Mouse (Mus musculus) spleen, adult 12 weeks (tissue): ENCODE data around the gene Wdr93.
"Not testable (repeated sequence)": the region's sequence is repeated elsewhere in the genome, so short reads cannot be mapped to it uniquely, and the experiment has no call there.

Experiments
- DNase-seq: peaks from one replicate; pipeline ENCODE4 v3.0.0; 2022; ENCODE audit warnings: low spot score

Wdr93 gene

DNA sequence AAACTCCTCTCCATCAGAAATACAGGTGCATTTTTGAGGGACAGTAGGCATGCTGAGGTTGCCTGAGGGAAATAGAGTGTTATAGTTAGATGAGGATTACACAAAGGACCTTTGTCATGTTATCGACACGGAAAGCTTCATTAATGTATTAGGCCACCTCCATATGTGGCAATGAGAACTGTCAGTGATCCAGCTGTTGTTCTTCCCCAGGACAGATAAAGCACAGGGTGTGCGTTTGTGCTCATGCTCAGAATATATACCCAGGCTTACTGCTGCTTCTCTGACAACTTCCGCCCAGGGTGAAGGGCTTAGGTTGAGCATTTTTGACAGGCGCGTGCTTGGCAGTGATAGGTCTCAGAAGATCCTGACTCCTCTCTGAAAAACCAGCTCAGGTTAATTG, 6.5 kb downstream of the Wdr93 start:
- DNase-seq, result no peak

DNA sequence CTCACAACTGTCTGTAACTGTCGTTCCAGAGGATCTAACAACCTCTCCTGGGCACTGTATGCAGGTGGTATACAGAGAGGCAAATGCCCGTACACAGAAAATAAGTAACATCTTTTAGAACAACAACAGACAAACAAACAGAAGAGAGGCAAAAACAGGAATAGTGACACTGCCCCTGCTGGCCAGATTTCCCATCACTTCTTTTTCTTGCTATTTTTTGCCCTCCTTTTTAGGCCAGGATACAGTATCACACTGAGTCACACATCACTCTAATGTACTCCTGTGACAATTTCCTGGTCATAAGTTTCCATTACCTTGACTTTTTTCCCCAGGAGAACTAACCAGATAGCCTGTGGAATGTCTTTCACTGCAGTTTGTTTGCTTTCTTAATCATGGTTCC, 13.4 kb downstream of the Wdr93 start:
- DNase-seq, result no peak

DNA sequence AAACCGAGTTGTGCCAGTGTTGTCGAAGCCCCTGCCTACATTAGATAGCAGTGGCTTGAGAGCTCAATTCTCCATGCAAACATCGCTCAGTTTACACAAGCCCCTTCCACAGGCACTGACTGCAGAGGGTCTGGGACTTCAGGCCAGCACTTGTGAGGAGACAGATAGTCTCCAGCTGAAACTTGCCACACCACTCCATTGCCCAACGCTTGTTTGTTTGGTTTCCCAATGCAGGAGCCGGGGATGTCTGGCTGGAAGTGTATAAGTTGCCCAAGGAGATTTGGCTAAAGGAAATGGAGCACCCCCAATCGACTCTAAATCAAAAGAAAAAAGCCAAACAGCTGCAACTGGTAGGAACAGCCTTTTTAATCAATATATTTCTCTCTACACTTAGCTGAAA, 15.2 kb downstream of the Wdr93 start:
- no peak for DNase-seq

DNA sequence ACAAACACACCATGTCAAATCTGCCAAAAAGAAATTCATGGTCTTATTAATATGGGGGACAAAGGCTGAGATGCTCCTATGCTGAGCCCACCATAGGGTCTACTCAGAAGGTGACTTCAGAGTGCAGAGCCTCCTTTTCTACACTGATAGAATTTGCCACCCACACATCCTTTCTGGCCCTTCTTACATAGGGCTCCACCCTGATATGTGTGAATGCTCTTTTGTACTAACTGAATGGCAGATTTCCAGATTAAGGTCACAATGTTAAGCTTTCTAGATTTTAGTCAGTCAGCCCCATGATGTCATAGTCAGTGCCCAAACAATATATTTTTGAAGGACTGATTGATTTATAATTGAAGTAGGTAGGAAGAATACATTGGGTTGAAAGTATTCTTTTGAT, 16.8 kb downstream of the Wdr93 start:
- no peak for DNase-seq

DNA sequence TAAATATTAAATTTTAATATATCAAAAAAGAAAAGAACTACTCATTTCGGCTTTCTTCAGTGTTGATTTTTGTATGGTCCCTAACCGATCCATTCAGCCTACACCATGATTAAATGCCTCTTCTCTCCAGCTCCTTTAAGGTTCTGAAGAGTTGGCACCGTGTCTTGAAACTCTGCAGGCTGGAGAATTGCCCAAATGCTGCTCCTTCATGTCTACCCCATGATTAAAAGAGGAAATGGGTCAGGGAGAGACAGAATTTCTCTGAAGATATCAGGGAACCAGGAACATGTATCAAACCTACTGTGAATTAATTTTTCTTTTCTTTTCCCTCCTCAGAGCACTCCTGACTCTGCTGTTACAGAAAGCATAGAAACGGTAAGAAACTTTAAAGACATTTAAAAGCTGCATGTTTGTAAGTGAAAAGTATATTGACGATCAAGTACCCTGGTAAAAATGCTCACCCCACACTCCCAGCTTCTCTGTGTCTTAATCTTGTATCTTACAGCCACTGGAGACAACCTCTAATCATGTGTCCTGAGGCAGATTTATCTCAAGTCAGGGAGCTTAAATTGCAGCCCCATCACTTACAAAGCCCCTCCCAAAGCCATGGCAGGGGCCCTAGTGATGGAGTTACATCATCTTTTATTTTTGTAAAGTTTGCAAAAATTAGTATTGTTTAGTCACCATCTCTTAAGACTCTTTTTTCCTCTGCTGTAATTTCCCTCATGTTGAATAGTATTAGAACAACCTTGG, 18.3 kb downstream of the Wdr93 start:
- DNase-seq, result no peak

DNA sequence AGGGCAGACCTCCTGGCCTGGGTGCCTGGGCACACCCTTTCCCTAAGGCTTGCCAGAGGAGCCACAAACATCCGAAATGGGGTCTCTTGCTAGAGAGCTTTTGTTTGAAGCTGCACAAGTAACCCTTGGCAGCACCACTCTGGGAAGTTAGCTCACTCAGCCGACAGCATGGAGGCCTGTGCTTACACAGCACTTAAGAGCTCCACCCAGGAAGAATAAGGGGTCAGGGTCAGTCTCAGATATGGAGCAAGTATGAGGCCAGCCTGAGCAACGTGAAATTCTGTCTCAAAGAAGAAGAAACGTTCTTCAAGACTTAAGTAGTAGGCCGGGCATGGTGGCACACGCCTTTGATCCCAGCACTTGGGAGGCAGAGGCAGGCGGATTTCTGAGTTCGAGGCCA, 19.1 kb downstream of the Wdr93 start:
- DNase-seq, result no peak

DNA sequence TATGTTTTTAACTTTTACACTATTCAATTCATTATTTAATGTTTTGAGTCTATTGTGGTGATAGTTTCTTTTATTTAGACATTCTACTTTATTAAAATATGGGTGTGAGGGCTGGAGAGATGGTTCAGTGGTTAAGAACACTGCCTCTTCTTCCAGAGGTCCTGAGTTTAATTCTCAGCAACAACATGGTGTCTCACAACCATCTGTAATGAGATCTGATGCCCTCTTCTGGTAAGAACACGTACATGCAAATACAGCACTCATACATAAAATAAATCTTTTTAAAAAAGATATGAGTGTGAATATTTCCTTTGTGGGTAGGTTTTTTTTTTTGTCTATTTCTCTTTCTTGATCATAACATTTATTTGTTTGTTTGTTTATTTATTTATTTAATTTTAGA, 23.0 kb downstream of the Wdr93 start:
- no peak for DNase-seq

DNA sequence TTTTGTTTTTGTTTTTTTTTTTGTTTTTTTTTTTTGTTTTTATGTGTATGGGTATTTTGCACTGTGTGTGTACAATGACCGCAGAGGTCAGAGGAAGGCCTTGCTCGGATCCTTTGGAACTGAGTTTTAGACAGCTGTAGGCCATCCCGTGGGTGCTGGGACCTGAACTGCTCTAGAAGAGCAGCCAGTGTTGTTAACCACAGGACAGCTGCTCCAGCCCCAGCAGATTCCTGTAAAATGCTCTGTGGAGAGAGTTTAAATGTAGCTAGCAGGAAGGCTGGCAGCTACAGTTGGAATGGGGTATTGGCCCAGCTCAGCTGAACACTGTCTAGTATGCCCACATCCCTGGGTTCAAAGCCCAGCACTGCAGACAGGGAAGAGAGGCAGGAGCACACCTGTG, 26.7 kb downstream of the Wdr93 start:
- DNase-seq, result no peak

DNA sequence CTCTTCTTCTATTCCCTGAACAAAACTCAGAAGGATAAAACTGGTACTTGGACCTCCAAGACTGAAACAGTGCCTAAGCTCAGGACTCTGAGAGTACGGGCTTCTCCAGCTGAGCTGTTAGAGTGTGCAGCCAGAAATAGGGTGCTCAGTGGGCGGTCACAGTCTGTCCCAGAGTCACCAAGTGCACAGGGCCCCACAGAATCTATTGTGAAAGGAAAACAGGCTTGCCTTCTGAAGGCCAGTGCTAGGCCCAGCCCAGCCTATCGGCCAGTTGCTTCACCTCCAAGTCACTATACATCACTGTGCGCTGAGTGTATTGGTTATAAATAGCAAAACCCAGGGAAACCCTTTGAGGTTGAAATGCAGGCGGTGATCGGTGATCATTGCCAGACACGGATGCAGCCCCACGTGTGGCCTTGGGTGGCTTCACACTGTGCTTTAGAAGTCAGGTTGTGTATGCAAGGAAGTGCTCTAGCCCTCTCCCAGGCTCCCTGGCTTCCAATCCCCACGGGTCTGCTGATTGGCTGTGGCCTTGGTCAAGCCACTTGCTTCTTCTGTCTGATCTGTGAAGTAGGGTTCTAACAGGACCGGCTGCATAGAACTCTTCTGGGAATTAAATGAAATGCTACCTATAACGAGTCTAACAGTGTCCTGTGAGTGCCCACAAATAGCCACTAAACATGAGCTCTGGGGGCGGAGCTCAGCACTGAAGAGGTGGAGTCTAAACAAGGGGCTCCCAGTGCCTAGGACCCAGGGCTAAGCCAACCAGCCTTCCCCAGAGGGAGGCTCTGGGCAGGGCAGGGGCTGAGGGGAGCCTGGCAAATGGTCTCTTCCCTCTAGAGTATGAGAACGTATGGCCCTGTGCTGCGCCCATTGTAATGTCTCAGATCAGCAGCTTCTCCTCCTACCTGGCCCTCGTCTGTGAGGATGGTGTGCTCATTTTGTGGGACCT, 28.9 kb downstream of the Wdr93 start:
- no peak for DNase-seq

DNA sequence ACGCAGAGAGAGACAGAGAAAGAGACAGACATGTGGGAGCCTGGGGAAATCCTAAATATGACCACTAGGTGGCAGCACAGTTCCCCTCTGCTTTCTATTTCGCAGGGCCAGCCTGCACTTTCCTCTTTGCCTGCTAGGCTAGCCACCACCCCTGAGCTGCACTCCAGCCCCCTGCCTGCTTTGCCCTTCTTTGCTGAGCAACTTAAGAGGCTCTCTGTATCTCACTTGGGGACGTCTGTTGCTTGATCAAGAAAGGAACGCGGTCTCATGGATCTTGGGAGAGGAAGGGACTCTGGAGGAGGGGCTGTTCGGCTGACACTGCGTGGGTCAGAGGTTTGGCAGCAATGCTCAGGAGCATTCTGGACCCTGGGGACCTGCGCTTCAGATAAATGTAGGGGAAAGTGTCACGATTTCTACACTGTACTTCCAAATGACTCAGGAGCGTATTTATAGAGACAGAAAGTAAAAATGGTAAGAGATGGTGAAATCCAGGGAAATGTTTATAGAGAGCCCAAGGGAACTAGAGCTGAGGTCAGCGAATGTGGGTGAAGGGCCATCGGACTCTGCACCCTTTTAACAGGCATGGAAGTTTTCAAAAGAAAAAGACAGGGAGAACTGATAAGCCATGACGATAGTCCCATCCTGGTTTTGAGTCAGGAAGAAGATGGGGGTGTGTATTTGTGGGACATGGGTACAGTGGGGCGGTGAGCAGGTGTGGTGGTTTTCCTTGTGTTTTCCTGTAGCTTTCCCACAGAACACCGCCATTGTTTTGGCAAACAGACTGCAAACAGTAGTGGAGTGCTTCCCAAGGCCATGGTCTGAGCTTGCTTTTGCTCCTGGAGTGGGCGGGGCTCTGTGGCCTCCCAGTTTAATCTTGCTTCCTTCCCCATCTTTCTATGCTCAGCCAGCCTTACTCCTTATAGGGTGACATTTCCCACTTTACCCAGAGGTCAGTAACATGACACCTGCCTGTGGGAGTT, 38.0 kb downstream of the Wdr93 start:
- peak; percentile 32 for DNase-seq

DNA sequence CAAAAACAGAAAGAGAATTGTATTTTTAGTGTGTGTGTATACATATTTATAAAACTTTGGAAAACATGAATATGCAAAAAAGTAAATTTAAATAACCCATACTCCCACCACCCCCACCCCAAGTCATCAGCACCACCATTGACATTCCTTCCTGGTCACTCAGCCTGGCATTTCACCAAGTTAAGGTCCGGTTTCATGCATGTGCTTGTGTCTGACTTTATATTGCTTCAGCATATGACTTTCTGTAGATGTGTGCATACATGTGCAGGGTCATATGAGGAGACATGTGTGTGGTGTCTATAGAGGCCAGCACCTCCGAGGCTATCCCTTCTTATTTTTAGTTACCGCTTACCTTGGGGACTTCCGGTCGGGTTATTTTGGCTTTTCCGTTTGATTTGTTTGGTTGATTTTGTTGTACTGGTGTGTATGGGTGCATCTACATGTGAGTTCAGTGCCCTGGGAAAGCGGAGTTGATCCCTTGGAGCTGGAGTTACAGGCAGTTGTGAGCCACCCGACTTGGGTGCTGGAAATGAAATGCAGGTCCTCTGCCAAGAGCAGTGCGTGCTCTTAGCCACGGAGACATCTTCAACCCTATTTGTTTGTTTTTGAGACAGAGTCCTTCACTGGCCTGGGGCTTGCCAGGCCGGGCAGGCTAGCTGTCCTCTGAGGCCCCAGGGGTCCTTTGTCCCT, 39.0 kb downstream of the Wdr93 start:
- no peak for DNase-seq

DNA sequence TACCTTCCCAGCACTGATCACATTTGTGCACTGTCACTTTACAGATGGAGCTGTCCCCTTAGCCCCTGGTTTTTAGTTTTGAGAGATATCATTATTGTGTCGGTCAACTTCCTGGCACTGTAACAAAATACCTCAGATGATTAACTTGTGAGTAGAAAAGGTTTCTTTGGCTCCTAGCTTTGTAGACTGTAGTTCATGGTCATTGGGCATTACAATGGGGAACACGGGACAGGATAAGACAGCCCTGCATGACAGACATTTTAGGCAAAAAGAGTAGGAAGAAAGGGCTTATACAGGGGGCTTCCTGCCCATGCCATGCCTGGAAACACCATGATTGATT, 39.5 kb downstream of the Wdr93 start:
- no peak for DNase-seq

DNA sequence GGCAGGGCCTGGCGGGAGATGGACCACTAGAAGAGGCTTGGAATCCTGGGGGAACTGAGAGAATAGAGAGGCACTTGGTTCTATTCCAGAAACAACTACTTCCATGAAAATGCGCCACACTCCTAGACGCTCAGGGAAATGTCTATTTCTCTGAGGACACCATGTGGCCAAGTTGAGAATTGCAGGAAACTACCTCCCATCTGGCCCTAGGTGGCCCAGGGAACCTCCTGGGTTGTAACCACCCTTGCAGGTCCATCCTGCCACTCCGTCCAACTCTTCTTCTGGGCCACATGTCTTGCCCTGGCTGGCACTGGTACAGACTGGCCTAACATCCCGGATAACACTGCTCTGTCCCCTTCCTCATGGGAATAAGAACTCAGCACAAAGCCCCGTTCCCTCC, 43.3 kb downstream of the Wdr93 start:
- no peak for DNase-seq

DNA sequence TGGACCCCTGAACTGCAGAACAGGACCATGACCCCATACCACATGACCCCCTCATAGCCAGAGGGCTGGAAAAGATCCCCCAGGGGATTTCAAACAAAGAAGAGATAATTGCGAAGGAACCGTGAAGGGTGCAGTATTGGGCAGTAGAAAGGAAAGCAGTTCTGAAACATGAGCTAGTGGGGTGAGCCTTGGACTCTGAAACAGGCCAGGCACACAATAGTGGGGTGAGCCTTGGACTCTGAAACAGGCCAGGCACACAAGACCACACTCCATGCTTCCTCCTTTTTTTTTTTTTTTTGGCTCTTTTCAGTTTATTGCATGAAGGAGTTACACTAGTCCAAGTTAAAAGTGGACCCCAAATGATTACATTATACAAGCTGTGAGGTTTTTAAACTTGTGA, 46.8 kb downstream of the Wdr93 start:
- DNase-seq, result not testable (repeated sequence)

DNA sequence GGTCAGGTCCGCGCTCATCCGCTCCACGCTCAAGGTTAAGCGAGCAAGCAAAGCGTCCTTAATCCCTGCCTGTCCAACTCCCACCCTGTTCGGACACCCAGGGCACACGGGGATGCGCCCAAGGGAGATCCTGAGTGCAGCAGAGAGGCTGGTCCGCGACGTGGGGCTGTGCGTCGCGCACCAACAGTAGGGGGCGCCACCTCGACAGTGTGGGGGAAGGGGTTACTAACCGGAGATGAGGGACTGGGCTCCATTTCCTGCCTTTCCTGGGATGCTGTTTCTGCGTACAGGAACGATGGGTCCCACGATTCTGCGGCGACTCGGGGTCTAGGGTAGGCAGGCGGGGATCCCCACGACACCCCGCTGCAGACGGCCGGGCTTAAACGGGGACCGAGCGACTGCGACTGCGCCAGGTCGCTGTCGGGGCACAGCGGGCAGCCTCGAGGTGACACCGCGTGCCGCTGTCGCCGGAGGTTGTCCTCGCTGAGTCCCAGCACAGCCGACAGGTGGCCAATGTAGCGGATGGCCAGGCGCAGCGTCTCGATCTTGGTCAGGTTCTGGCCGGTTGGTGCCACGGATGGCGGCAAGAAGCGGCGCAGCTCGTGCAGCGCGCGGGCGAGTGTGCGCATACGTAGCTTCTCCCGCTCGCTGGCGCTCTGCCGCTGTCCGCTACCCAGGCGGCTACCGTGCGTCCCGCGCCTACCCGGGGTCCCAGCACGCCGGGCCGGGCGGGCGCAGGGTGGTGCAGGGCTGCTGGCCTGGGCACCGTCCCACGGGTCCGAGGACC, 49.9 kb downstream of the Wdr93 start:
- no peak for DNase-seq

DNA sequence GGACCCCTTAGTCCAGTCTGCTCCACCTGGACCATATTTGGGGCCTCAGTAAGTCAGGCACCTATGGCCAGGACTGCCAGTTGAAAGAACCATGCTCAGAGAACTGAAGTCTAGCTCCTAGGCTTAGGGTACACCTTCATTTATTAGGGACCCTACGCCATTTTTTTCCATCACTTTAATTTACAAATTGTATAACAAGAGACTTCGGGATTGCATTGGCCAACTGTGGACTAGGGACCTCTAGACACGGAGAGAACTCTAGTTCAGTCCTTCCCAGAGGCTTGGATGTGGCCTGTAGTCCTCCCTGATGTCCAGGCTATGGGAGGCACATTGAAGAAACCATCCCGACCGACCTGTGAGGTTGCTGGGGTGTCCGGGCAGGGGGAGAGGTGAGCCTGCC, 50.7 kb downstream of the Wdr93 start, which contains the start of gene Mesp1:
TSS of gene Mesp1 (minus strand) at position 101 of the 400 bp plus-strand sequence.
- DNase-seq, result no peak

DNA sequence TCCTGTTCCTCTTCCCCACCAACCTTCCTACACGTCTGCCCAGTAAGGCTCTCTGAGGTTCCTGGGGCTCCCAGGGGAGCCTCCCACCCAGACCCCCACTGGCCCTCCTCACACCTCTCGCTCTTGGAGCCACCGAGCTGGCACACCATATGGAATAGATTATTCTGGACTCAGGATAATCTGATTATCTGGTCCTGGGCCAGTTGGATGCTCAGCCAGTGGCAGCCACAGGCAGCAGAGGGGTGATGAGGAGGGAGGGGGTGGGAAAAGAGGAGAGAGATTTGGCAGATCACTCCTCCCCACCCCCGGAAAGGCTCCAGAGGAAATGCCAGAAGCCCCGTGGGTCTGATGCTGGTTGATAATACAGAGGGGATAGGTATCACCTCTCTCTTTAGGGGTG, 55.6 kb downstream of the Wdr93 start:
- DNase-seq, result no peak

DNA sequence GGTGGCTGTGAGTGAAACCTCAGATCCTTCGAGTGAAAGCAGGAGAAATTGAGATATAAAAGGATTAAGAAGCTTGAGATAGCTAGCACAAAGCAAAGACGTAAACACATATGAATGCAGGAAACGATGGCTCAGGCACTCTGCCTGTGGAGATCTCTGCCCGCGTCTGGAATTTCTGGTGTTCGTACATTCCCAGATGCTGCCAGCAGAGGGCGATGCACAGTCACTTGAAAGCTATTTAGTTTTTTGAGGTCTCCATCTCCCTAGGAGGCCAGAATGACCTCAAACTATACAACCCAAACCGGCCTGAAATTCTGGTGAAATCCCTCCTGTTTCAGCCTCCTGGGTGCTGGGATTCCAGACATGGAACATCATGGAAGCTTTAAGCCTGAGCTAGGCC, 56.1 kb downstream of the Wdr93 start:
- peak; percentile 26 for DNase-seq

DNA sequence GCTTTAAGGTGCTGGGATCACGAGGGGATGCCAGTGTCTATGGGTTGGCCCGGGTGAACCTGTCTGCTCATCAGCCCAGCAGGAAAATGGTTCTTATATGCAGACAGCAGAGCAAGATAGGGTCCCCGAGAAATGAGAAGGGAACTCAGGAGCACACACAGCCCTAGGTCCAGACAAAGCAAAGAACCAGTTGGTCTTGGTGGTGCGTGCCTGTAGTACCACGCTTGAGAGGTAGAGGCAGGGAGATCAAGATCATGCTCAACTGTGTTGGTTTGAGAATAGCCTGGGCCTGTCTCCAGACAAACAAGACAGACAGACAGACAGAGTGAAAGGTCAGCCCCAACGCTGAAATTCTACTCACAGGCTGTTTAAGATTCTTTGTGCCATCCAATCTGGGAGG, 56.5 kb downstream of the Wdr93 start:
- no peak for DNase-seq

DNA sequence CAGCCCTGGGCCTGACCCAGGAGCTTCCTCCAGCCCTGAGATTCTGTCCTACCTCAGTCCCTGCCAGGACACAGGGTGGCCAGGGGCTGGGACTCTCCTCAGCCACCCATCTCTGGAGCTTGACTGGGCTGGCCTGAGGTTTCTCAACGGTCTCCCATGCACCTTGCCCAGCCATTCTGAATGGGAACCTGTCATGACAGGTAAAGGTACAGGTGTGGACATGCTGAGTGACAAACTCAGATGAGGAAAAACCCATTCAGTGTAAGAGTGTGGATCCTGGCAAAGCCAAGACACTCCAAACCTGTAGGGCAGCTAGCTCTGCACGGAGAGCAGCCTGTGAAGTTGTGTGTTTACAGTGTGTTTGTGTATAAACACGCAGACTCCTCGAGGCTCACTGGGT, 57.4 kb downstream of the Wdr93 start:
- no peak for DNase-seq

DNA sequence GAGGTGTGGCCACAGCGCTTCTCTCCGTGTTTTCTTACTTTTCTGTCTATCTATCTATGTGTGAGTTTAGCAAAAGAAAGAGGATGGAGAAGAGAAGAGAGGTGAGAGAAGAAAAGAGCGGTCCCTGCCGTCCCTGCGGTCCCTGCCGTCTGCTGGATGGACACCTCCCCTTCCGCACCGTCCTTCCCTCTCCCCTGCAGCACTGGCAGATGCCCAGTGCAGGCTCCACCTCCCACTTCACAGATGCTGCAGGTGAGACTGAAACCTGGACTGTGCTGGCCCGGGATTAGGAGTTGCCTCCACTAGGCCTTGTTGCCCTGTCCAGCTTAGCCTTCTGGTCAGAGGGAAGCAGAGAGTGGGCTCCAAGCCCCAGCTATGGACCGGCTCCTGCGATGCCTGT, 58.4 kb downstream of the Wdr93 start:
- DNase-seq, result no peak
